Mouse (Mus musculus) E14TG2a.4 (cell line): ENCODE results near the gene Lyz1.

Experiments
- CTCF ChIP-seq: conservative IDR thresholded peaks from 2 replicates; pipeline ENCODE4 v1.5.1; 2014; ENCODE audit warnings: low read length
- POU5F1 ChIP-seq: IDR thresholded peaks from 2 replicates; pipeline ENCODE4 v1.6.1; 2014; ENCODE audit warnings: low read length, borderline replicate concordance

GRCm38 (mm10) chr10:117298336-117298735 is 5.7 kb upstream of the Lyz1 start:
- TF ChIP-seq CTCF (no peak), POU5F1 (no peak)
